Mouse (Mus musculus): Measurements from ENCODE around the gene Gys1. TPM values are rescaled to one million over a fixed set of nuclear protein-coding genes. Genes with fewer than 3 reads are reported as not detected.
"Not testable (repeated sequence)": the region's sequence is repeated elsewhere in the genome, so short reads cannot be mapped to it uniquely, and the experiment has no call there.

Gene Gys1
- polyA plus RNA-seq (2012; rRNA removed) (3.2 and 3.6 TPM in 2 replicates), polyA plus RNA-seq (2014; fragmentation: Nextera tagmentation; extraction: Ambion mirVana) (2.8 and 3.1 TPM in 2 replicates)

GRCm38 (mm10) chr7:45434203-45435015 lies at the start of gene Gys1:
Gene Gys1, plus strand, starts transcription at chr7:45434844.
- TF ChIP-seq EP300 (IDR thresholded peaks at IDR 0.05; ENCODE audit: low read depth) (peak; percentile 67), CTCF (IDR thresholded peaks at IDR 0.05; ENCODE audit: low read depth) (peak; percentile 99)
- WGBS (ENCODE audit: insufficient replicate concordance), result under 1% methylated on average over 45 of the region's 45 CpGs
- Histone ChIP-seq H3K4me3 (ENCODE audit: insufficient read depth in 1 of 2, low read depth in 2 of 2, low read length in 2 of 2) (peak within 1 kb of the TSS; percentile 87 to 97), H3K27me3 (ENCODE audit: control insufficient read depth, insufficient read depth, low read length) (no peaks in the 10 kb centered on the region), H3K27ac (peak within 1 kb of the TSS; percentile 79), H3K4me2 (ENCODE audit: low read depth) (peak within 1 kb of the TSS; percentile 88), H3K36me3 (replicated peaks; ENCODE audit: control insufficient read depth, insufficient read depth, low read depth) (peaks cover 3% of the 10 kb centered on the region; the same call in 1 of the 2 replicates), H3K4me1 (replicated peaks; ENCODE audit: control insufficient read depth in 2 of 2, insufficient read depth in 2 of 2, low read length in 1 of 2) (peaks cover 0 to 14% of the 10 kb centered on the region in 2 experiments; a peak in 2 of 4 replicates), H3K9me3 (ENCODE audit: control insufficient read depth, low read length) (no peaks in the 10 kb centered on the region), H3K9ac (replicated peaks) (peak within 1 kb of the TSS; percentile 89)
- DNase-seq (ENCODE audit: low read depth in 3 of 3, low spot score in 3 of 3), result peak; percentile 99 to 100 (median 100)
- ATAC-seq (ENCODE audit: insufficient read depth), result peak; percentile 97

- no peak for TF ChIP-seq EP300 (IDR thresholded peaks at IDR 0.05; ENCODE audit: low read depth)
- peak; percentile 39 for TF ChIP-seq CTCF (IDR thresholded peaks at IDR 0.05; ENCODE audit: low read depth)
- H3K9me3 ChIP-seq (ENCODE audit: control insufficient read depth, low read length), result no peaks in the 10 kb centered on the region
- H3K36me3 ChIP-seq (replicated peaks; ENCODE audit: control insufficient read depth, insufficient read depth, low read depth), result peaks cover 95% of the 10 kb centered on the region
- 89% methylated on average over 3 of the region's 3 CpGs for WGBS (ENCODE audit: insufficient replicate concordance)
- no peak for ATAC-seq (ENCODE audit: insufficient read depth)
- H3K4me3 ChIP-seq (ENCODE audit: insufficient read depth in 1 of 2, low read depth in 2 of 2, low read length in 2 of 2), result no peak overlapping the region
- DNase-seq (ENCODE audit: low read depth in 3 of 3, low spot score in 3 of 3), result no peak
- H3K4me2 ChIP-seq (ENCODE audit: low read depth), result no peak overlapping the region
- H3K27me3 ChIP-seq (ENCODE audit: control insufficient read depth, insufficient read depth, low read length), result no peaks in the 10 kb centered on the region
- H3K27ac ChIP-seq, result no peak overlapping the region
- no peaks in the 10 kb centered on the region for H3K4me1 ChIP-seq (replicated peaks; ENCODE audit: control insufficient read depth in 2 of 2, insufficient read depth in 2 of 2, low read length in 1 of 2)
- no peak overlapping the region for H3K9ac ChIP-seq (replicated peaks)
These were observed 48.6 kb upstream of the Gys1 start for GRCm38 (mm10) chr7:45386077-45386476.

- DNase-seq (ENCODE audit: low read depth in 3 of 3, low spot score in 3 of 3) (peak in 1 of 3 experiments; percentile 49), ATAC-seq (ENCODE audit: insufficient read depth) (peak; percentile 74)
- H3K36me3 ChIP-seq (replicated peaks; ENCODE audit: control insufficient read depth, insufficient read depth, low read depth), result peaks cover 41% of the 10 kb centered on the region
- peak overlapping the region; percentile 97 for H3K9ac ChIP-seq (replicated peaks)
- peak overlapping the region; percentile 92 to 96 for H3K4me3 ChIP-seq (ENCODE audit: insufficient read depth in 1 of 2, low read depth in 2 of 2, low read length in 2 of 2)
- WGBS (ENCODE audit: insufficient replicate concordance), result under 1% methylated on average over 19 of the region's 20 CpGs
- H3K4me2 ChIP-seq (ENCODE audit: low read depth), result peak overlapping the region; percentile 99
- TF ChIP-seq CTCF (IDR thresholded peaks at IDR 0.05; ENCODE audit: low read depth), result no peak
- TF ChIP-seq EP300 (IDR thresholded peaks at IDR 0.05; ENCODE audit: low read depth), result no peak; the same call in 1 of the 2 replicates
- H3K4me1 ChIP-seq (replicated peaks; ENCODE audit: control insufficient read depth in 2 of 2, insufficient read depth in 2 of 2, low read length in 1 of 2), result peaks cover 15 to 17% of the 10 kb centered on the region in 2 experiments
- no peaks in the 10 kb centered on the region for H3K27me3 ChIP-seq (ENCODE audit: control insufficient read depth, insufficient read depth, low read length)
- no peaks in the 10 kb centered on the region for H3K9me3 ChIP-seq (ENCODE audit: control insufficient read depth, low read length)
- H3K27ac ChIP-seq, result peak overlapping the region; percentile 93
These were observed 39.5 kb upstream of the Gys1 start for GRCm38 (mm10) chr7:45395129-45395541.

- peak within 1 kb of the TSS; percentile 99 for H3K4me2 ChIP-seq (ENCODE audit: low read depth)
- H3K4me3 ChIP-seq (ENCODE audit: insufficient read depth in 1 of 2, low read depth in 2 of 2, low read length in 2 of 2), result peak within 1 kb of the TSS; percentile 92 to 96
- H3K4me1 ChIP-seq (replicated peaks; ENCODE audit: control insufficient read depth in 2 of 2, insufficient read depth in 2 of 2, low read length in 1 of 2), result peaks cover 15 to 17% of the 10 kb centered on the region in 2 experiments
- peaks cover 35% of the 10 kb centered on the region for H3K36me3 ChIP-seq (replicated peaks; ENCODE audit: control insufficient read depth, insufficient read depth, low read depth)
- peak within 1 kb of the TSS; percentile 97 for H3K9ac ChIP-seq (replicated peaks)
- peak; percentile 95 for ATAC-seq (ENCODE audit: insufficient read depth)
- TF ChIP-seq EP300 (IDR thresholded peaks at IDR 0.05; ENCODE audit: low read depth) (peak; percentile 28; the same call in 1 of the 2 replicates), CTCF (IDR thresholded peaks at IDR 0.05; ENCODE audit: low read depth) (peak; percentile 0; the same call in 1 of the 2 replicates)
- no peaks in the 10 kb centered on the region for H3K27me3 ChIP-seq (ENCODE audit: control insufficient read depth, insufficient read depth, low read length)
- WGBS (ENCODE audit: insufficient replicate concordance), result under 1% methylated on average over 60 of the region's 60 CpGs
- peak; percentile 100 for DNase-seq (ENCODE audit: low read depth in 3 of 3, low spot score in 3 of 3)
- H3K27ac ChIP-seq, result peak within 1 kb of the TSS; percentile 93
- no peaks in the 10 kb centered on the region for H3K9me3 ChIP-seq (ENCODE audit: control insufficient read depth, low read length)
These were observed 38.9 kb upstream of the Gys1 start, which contains the start of gene Snrnp70 for GRCm38 (mm10) chr7:45395578-45396336. Gene Snrnp70, minus strand, starts transcription at chr7:45395742.

- H3K4me1 ChIP-seq (replicated peaks; ENCODE audit: control insufficient read depth in 2 of 2, insufficient read depth in 2 of 2, low read length in 1 of 2), result peaks cover 15 to 17% of the 10 kb centered on the region in 2 experiments
- not testable (repeated sequence) for DNase-seq (ENCODE audit: low read depth in 3 of 3, low spot score in 3 of 3); H3K9me3 ChIP-seq (ENCODE audit: control insufficient read depth, low read length); H3K27me3 ChIP-seq (ENCODE audit: control insufficient read depth, insufficient read depth, low read length)
- peak overlapping the region; percentile 81 to 96 for H3K4me3 ChIP-seq (ENCODE audit: insufficient read depth in 1 of 2, low read depth in 2 of 2, low read length in 2 of 2)
- ATAC-seq (ENCODE audit: insufficient read depth), result peak; percentile 50
- WGBS (ENCODE audit: insufficient replicate concordance), result 0% methylated on average over 3 of the region's 3 CpGs
- H3K9ac ChIP-seq (replicated peaks), result peak overlapping the region; percentile 52
- peak overlapping the region; percentile 72 for H3K4me2 ChIP-seq (ENCODE audit: low read depth)
- H3K36me3 ChIP-seq (replicated peaks; ENCODE audit: control insufficient read depth, insufficient read depth, low read depth), result peaks cover 30% of the 10 kb centered on the region
- H3K27ac ChIP-seq, result peak overlapping the region; percentile 40
These were observed 38.3 kb upstream of the Gys1 start for GRCm38 (mm10) chr7:45396337-45396775.
